Mouse (Mus musculus): Measurements from ENCODE around the gene Spx. TPM values are rescaled to one million over a fixed set of nuclear protein-coding genes. Genes with fewer than 3 reads are reported as not detected.

The Spx gene
- polyA plus RNA-seq, 1 experiment = 0.85 TPM

DNA sequence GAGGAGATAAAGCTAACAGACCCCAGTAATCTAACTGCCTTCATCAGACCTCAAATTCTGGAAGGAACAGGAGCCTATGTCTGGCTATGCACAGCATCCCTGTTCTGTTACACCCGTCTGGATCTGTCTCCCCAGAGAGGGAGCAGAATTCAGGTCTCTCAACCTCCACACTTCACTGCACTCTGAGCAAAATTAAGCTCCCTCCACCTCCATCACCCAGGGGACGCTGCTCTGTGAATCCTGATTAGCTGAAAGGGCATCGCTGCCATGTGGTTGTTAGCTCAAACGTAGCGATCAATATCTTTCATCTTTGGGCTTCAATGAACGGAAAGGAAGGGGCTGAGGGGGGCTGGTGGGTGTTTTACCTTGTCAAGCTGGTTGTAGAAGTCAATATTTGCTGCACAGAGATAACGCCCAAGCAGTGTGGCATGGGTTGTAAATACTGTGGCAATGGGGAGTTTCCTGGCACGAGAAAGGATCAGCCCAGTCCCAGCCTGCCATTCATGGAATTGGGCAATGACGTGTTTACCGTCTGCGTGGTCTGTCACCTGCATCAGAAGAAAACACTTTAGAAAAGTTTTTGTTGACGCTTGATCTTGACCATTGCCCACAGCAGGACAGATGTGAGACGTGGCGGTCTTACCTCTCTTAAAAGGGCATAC lies 45.9 kb downstream of the Spx start:
- Histone ChIP-seq H3K4me1 (ENCODE audit: control insufficient read depth, insufficient read depth, insufficient read length, low read length) (no peaks in the 10 kb centered on the region), H3K4me3 (ENCODE audit: low read depth, low read length) (no peak overlapping the region), H3K27me3 (ENCODE audit: control insufficient read depth, insufficient read depth, low read length) (no peaks in the 10 kb centered on the region), H3K27ac (ENCODE audit: insufficient read depth, low read depth, low read length) (no peak overlapping the region), H3K36me3 (ENCODE audit: control insufficient read depth, insufficient read depth, low read length) (no peaks in the 10 kb centered on the region)
- TF ChIP-seq CTCF (IDR thresholded peaks at IDR 0.05; ENCODE audit: extremely low read depth, insufficient read length, insufficient replicate concordance, low read depth, low read length) = no peak
- TF ChIP-seq POLR2A (IDR thresholded peaks at IDR 0.05; ENCODE audit: low read depth, low read length) = no peak
- 36% methylated on average over 14 of the region's 14 CpGs for WGBS

DNA sequence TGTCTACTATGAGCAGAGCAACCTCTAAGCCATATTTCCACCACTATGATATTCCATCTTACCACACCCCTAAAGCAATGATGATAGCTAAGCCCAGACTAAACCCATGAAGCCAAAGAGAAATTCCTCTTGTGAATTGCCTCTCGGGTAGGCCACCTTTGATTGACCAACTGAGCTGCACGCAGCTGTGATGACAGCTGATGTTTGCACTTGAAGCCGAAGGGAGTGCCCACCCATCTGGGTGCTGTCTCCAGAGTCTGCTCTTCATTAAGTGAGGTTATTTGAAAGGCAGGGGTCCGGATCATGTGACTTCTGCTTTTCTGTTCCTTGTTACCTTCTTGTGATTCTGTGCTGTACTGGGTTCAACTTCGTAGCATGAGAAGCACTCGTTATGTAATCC lies 49.0 kb downstream of the Spx start:
- Histone ChIP-seq H3K27ac (ENCODE audit: insufficient read depth, low read depth, low read length) (no peak overlapping the region), H3K4me3 (ENCODE audit: low read depth, low read length) (no peak overlapping the region), H3K27me3 (ENCODE audit: control insufficient read depth, insufficient read depth, low read length) (no peaks in the 10 kb centered on the region; the same call in 1 of the 2 replicates), H3K4me1 (ENCODE audit: control insufficient read depth, insufficient read depth, insufficient read length, low read length) (no peaks in the 10 kb centered on the region), H3K36me3 (ENCODE audit: control insufficient read depth, insufficient read depth, low read length) (no peaks in the 10 kb centered on the region)
- 60% methylated on average over 6 of the region's 6 CpGs for WGBS
- TF ChIP-seq POLR2A (IDR thresholded peaks at IDR 0.05; ENCODE audit: low read depth, low read length) (no peak), CTCF (IDR thresholded peaks at IDR 0.05; ENCODE audit: extremely low read depth, insufficient read length, insufficient replicate concordance, low read depth, low read length) (no peak)

Other genes with a start within 250 kb of the Spx start
- not detected in 2 replicates for gene Slco1a6, start 204.9 kb upstream of the Spx start, polyA plus RNA-seq (2012; rRNA removed)
- gene Iapp, start 115.0 kb upstream of the Spx start, polyA plus RNA-seq (2012; rRNA removed) = 1.8 and 2.1 TPM in 2 replicates
- gene Slco1a5, start 90.5 kb upstream of the Spx start, polyA plus RNA-seq (2012; rRNA removed) = not detected in 2 replicates
- 3.4 and 5.6 TPM in 2 replicates for gene Pyroxd1, start 67.8 kb upstream of the Spx start, polyA plus RNA-seq (2012; rRNA removed)
- gene Recql, start 26.4 kb upstream of the Spx start, polyA plus RNA-seq (2012; rRNA removed) = 1.5 and 2.1 TPM in 2 replicates
- 0.98 and 1.9 TPM in 2 replicates for gene Golt1b, start 26.2 kb upstream of the Spx start, polyA plus RNA-seq (2012; rRNA removed)
- not detected in 2 replicates for gene Gys2, start 59.7 kb downstream of the Spx start, polyA plus RNA-seq (2012; rRNA removed)
- 10.4 and 15.4 TPM in 2 replicates for gene Ldhb, start 94.5 kb downstream of the Spx start, polyA plus RNA-seq (2012; rRNA removed)
- 5.5 and 6.4 TPM in 2 replicates for gene Kcnj8, start 158.2 kb downstream of the Spx start, polyA plus RNA-seq (2012; rRNA removed)